Mouse (Mus musculus): ENCODE measurements around the gene Prkn. TPM values are rescaled to one million over a fixed set of nuclear protein-coding genes. Genes with fewer than 3 reads are reported as not detected.
A peak's percentile ranks its signal among the peaks of the same experiment; 100 is the strongest.

Gene Prkn
- total and polyA plus RNA-seq, 2 experiments from 2014 or later, result 9.0 to 9.4 TPM

DNA sequence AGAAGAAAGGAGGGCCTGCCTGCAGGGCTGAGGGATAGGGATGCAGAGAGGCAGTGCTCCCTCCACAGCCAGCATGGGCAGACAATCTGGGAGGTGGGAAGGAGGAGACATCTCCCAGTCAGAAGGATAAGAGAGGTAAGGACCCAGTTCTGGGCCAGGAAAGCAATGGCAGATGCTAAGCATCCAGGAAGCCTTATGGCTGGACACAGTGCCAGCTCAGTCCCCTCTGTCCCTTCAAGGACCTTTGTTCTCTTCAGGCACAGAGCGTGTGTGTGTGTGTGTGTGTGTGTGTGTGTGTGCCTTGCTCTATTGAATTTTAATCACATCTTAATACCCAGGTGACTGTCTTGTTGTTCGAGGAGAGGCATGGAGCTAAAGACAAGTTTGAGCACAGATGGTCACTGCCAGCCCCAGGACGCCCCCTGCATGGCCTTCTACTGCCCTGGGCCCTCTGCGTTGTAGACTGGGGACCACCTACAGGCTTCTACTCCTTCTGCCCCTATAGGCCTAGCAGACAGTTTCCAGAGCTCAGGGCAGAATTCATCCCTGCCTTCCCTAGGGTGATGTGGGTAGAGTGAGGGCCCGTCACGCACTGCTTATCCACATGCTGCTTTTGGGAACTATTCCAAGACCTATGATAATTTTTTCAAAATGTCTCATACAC lies 1252.8 kb downstream of the Prkn start:
- Histone ChIP-seq H3K4me1 (ENCODE audit: insufficient read depth, low read length) (no peaks in the 10 kb centered on the region), H3K4me2 (ENCODE audit: low read depth, low read length, poor library complexity, severe bottlenecking) (no peak overlapping the region), H3K36me3 (ENCODE audit: insufficient read depth, low read length) (no peaks in the 10 kb centered on the region), H3K4me3 (ENCODE audit: low read depth, low read length) (no peak overlapping the region), H3K27me3 (ENCODE audit: insufficient read depth, low read length) (no peaks in the 10 kb centered on the region), H3K9ac (replicated peaks; ENCODE audit: low read length, poor library complexity, severe bottlenecking) (no peak overlapping the region), H3K27ac (ENCODE audit: low read depth, low read length) (no peak overlapping the region), H3K9me3 (ENCODE audit: low read length) (no peaks in the 10 kb centered on the region)
- WGBS, result 62% methylated on average over 6 of the region's 6 CpGs
- DNase-seq (ENCODE audit: low spot score), result peak; percentile 71
- ATAC-seq (ENCODE audit: low FRiP score), result no peak; the same call in 1 of the 2 replicates
- no peak for TF ChIP-seq CTCF (IDR thresholded peaks at IDR 0.05)

DNA sequence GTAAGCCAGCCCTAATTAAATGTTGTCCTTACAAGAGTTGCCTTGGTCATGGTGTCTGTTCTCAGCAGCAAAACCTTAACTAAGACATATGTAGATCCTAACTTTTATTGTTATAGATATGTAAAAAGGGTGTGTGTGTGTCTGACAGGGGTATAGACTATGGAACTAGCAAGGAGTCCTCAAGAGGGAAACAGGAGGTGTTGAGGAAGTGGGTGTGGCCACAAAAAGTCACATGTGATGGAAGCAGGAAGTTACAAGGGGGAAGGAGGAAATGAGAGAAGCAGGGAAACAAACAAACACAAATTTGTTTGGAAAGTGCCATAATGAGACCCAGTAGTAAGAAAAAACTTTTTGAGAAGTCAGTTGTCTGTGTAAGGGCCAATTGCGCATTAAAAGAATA lies 1253.8 kb downstream of the Prkn start:
- no peaks in the 10 kb centered on the region for H3K4me1 ChIP-seq (ENCODE audit: insufficient read depth, low read length)
- H3K9ac ChIP-seq (replicated peaks; ENCODE audit: low read length, poor library complexity, severe bottlenecking), result no peak overlapping the region
- H3K4me2 ChIP-seq (ENCODE audit: low read depth, low read length, poor library complexity, severe bottlenecking), result no peak overlapping the region
- 97% methylated on average over 1 of the region's 1 CpGs for whole genome bisulfite sequencing
- H3K4me3 ChIP-seq (ENCODE audit: low read depth, low read length), result no peak overlapping the region
- TF ChIP-seq CTCF (IDR thresholded peaks at IDR 0.05), result no peak
- ATAC-seq (ENCODE audit: low FRiP score) (no peak), DNase-seq (ENCODE audit: low spot score) (no peak)
- no peaks in the 10 kb centered on the region for H3K9me3 ChIP-seq (ENCODE audit: low read length)
- no peaks in the 10 kb centered on the region for H3K27me3 ChIP-seq (ENCODE audit: insufficient read depth, low read length)
- no peaks in the 10 kb centered on the region for H3K36me3 ChIP-seq (ENCODE audit: insufficient read depth, low read length)
- no peak overlapping the region for H3K27ac ChIP-seq (ENCODE audit: low read depth, low read length)

DNA sequence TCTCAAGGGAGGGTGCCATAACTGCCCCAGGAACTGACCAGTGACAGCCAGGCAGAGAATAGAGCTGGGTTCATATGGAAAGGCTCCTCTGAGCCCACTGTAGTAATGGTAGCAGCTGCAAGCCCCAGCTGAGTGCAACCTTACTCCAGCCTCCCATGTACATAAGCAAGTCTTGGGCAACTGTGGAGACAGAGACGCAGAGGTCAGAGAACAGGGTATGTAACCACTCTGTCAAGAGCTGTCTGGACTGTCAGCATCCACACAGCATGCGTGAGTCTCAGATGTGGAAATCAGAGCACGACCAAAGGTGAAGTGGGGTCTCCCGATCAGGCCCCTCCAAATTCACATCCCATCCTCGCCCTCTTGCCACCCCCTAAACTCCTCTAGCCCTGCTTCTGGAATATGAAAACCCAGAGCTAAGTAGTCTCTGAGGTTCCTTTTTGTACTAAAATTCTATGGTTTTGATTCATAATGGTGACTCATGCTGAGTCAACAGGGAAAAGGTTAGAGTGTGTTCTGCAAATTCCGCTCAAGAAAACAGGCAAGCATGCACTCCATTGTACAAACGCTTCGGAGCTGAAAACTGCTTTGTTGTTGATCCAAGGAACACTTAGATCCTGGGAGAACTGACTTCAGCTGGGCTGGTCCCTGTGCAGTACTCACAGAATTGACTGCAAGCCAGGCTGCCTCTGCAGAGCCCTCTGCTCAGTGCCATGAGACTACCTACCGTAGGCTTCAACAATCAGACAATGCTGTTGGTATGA lies 1254.8 kb downstream of the Prkn start:
- Histone ChIP-seq H3K9me3 (ENCODE audit: low read length) (no peaks in the 10 kb centered on the region), H3K4me1 (ENCODE audit: insufficient read depth, low read length) (no peaks in the 10 kb centered on the region), H3K36me3 (ENCODE audit: insufficient read depth, low read length) (no peaks in the 10 kb centered on the region), H3K27me3 (ENCODE audit: insufficient read depth, low read length) (no peaks in the 10 kb centered on the region), H3K27ac (ENCODE audit: low read depth, low read length) (no peak overlapping the region), H3K9ac (replicated peaks; ENCODE audit: low read length, poor library complexity, severe bottlenecking) (no peak overlapping the region), H3K4me2 (ENCODE audit: low read depth, low read length, poor library complexity, severe bottlenecking) (no peak overlapping the region), H3K4me3 (ENCODE audit: low read depth, low read length) (no peak overlapping the region)
- ATAC-seq (ENCODE audit: low FRiP score), result no peak
- peak; percentile 23 for DNase-seq (ENCODE audit: low spot score)
- no peak for TF ChIP-seq CTCF (IDR thresholded peaks at IDR 0.05)
- WGBS, result 80% methylated on average over 9 of the region's 9 CpGs

DNA sequence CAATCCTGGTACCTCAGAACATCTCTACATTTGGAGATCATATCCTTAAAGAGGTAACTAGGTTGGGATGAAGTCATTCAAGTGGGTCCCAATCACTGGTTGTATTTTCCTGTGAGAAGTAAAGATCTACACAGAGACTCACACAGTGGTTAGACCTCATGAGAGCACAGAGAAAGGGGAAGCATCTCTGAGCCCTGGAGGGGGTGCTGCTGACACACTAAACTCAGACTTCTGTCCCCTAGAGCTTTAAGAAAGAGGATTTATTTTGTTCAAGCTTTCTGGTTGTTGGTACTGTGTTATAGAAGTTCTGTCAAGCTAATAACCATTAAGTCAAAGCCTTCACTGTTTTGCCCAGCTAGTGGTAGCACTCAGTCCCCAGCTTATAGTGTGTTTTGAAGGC lies 1259.2 kb downstream of the Prkn start:
- H3K9me3 ChIP-seq (ENCODE audit: low read length), result no peaks in the 10 kb centered on the region
- H3K4me2 ChIP-seq (ENCODE audit: low read depth, low read length, poor library complexity, severe bottlenecking), result no peak overlapping the region
- no peak overlapping the region for H3K27ac ChIP-seq (ENCODE audit: low read depth, low read length)
- no peaks in the 10 kb centered on the region for H3K27me3 ChIP-seq (ENCODE audit: insufficient read depth, low read length)
- no peaks in the 10 kb centered on the region for H3K36me3 ChIP-seq (ENCODE audit: insufficient read depth, low read length)
- no peak overlapping the region for H3K4me3 ChIP-seq (ENCODE audit: low read depth, low read length)
- no peaks in the 10 kb centered on the region for H3K4me1 ChIP-seq (ENCODE audit: insufficient read depth, low read length)
- H3K9ac ChIP-seq (replicated peaks; ENCODE audit: low read length, poor library complexity, severe bottlenecking), result no peak overlapping the region
- no peak for DNase-seq (ENCODE audit: low spot score)
- no peak for TF ChIP-seq CTCF (IDR thresholded peaks at IDR 0.05)
- ATAC-seq (ENCODE audit: low FRiP score), result no peak

DNA sequence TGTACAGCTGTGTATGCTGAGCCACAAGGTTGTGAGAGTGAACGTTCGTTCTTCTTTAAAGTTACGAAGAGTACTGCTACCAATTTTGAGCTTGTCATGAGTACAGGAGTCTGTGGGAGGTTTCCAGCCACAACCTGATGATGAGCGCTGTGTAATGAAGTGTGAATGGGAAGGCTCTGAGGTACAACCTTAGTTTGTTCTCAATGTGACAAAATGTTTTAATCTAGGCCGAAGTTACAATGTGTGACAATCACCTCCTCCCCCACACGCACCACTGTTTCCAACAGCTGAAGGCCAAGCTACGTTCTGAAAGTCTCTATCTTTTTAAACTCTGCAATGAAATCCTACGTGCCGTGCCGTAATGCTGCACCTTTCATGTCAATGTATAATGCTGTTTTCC lies 1262.1 kb downstream of the Prkn start:
- 96% methylated on average over 10 of the region's 10 CpGs for WGBS

GRCm38 (mm10) chr17:12103781-12104180 lies 1263.6 kb downstream of the Prkn start:
- Histone ChIP-seq H3K27ac (ENCODE audit: low read depth, low read length) (no peak overlapping the region), H3K9ac (replicated peaks; ENCODE audit: low read length, poor library complexity, severe bottlenecking) (no peak overlapping the region), H3K4me2 (ENCODE audit: low read depth, low read length, poor library complexity, severe bottlenecking) (no peak overlapping the region), H3K9me3 (ENCODE audit: low read length) (no peaks in the 10 kb centered on the region), H3K4me1 (ENCODE audit: insufficient read depth, low read length) (no peaks in the 10 kb centered on the region), H3K36me3 (ENCODE audit: insufficient read depth, low read length) (no peaks in the 10 kb centered on the region), H3K27me3 (ENCODE audit: insufficient read depth, low read length) (no peaks in the 10 kb centered on the region), H3K4me3 (ENCODE audit: low read depth, low read length) (no peak overlapping the region)
- TF ChIP-seq CTCF (IDR thresholded peaks at IDR 0.05), result peak; percentile 46
- no peak for ATAC-seq (ENCODE audit: low FRiP score)
- no peak for DNase-seq (ENCODE audit: low spot score)
- WGBS, result 85% methylated on average over 6 of the region's 6 CpGs

More for the DNA sequence above, 1262.1 kb downstream of the Prkn start:
- Histone ChIP-seq H3K9me3 (ENCODE audit: low read length) (no peaks in the 10 kb centered on the region), H3K36me3 (ENCODE audit: insufficient read depth, low read length) (no peaks in the 10 kb centered on the region), H3K4me3 (ENCODE audit: low read depth, low read length) (no peak overlapping the region), H3K4me1 (ENCODE audit: insufficient read depth, low read length) (no peaks in the 10 kb centered on the region), H3K9ac (replicated peaks; ENCODE audit: low read length, poor library complexity, severe bottlenecking) (no peak overlapping the region), H3K4me2 (ENCODE audit: low read depth, low read length, poor library complexity, severe bottlenecking) (no peak overlapping the region), H3K27ac (ENCODE audit: low read depth, low read length) (no peak overlapping the region), H3K27me3 (ENCODE audit: insufficient read depth, low read length) (no peaks in the 10 kb centered on the region)
- no peak for TF ChIP-seq CTCF (IDR thresholded peaks at IDR 0.05)
- ATAC-seq (ENCODE audit: low FRiP score) (no peak), DNase-seq (ENCODE audit: low spot score) (no peak)
